Mouse (Mus musculus) heart, adult 2 months (tissue): ENCODE results near the gene Olfr1396. TPM values are rescaled to one million over a fixed set of nuclear protein-coding genes. Genes with fewer than 3 reads are reported as not detected.

Experiments used
- DNase-seq, 2 experiments: peaks; one replicate each; pipeline ENCODE4 v3.0.0; 2021
- H3K27ac ChIP-seq: fragments of 200-600 bp; 2 replicates; pipeline ENCODE4 v1.8.1; 2022
- H3K27me3 ChIP-seq: fragments of 200-500 bp; 2 replicates; pipeline ENCODE4 v1.6.1; 2012; ENCODE audit warnings: mild to moderate bottlenecking, low read length, inconsistent platforms, mixed read lengths; ENCODE audit not compliant: control insufficient read depth, insufficient read depth
- H3K36me3 ChIP-seq: fragments of 200-500 bp; 2 replicates; pipeline ENCODE4 v1.6.1; 2012; ENCODE audit warnings: low read length, inconsistent platforms; ENCODE audit not compliant: control insufficient read depth, insufficient read depth
- H3K4me1 ChIP-seq: fragments of 200-500 bp; 2 replicates; pipeline ENCODE4 v1.6.1; 2011; ENCODE audit warnings: low read length; ENCODE audit not compliant: control insufficient read depth, insufficient read depth
- H3K4me3 ChIP-seq: fragments of 200-600 bp; 2 replicates; pipeline ENCODE4 v1.8.1; 2022
- H3K79me2 ChIP-seq: fragments of 200-500 bp; replicated peaks from 2 replicates; pipeline ENCODE4 v1.6.1; 2012; ENCODE audit warnings: mild to moderate bottlenecking, inconsistent platforms, low read length, moderate library complexity, mixed read lengths; ENCODE audit not compliant: control insufficient read depth, insufficient read depth
- H3K9ac ChIP-seq: fragments of 200-500 bp; 2 replicates; pipeline ENCODE4 v1.6.1; 2012; ENCODE audit warnings: low read depth, mild to moderate bottlenecking, control low read depth, inconsistent platforms, low read length, mixed read lengths
- CTCF ChIP-seq: fragments of 200-600 bp; IDR thresholded peaks from 2 replicates; pipeline ENCODE4 v1.8.1; 2022; ENCODE audit warnings: antibody characterized with exemption, mild to moderate bottlenecking, moderate library complexity
- EP300 ChIP-seq: fragments of 200-500 bp; IDR thresholded peaks from 2 replicates; pipeline ENCODE4 v1.6.1; 2011; ENCODE audit warnings: low read depth, low read length, control low read depth; ENCODE audit not compliant: insufficient read depth
- POLR2A ChIP-seq: fragments of 200-500 bp; IDR thresholded peaks from 2 replicates; pipeline ENCODE4 v1.6.1; 2011; ENCODE audit warnings: mild to moderate bottlenecking, low read depth, low read length, control low read depth; ENCODE audit not compliant: insufficient read depth
- WGBS: fragments of 180-500 bp; shearing (Covaris S2); methylation state at CpG from one replicate; pipeline ENCODE4 v1.1.7; 2018; 5-methylcytosine and 5-hydroxymethylcytosine counted together
- intact Hi-C: fragments of 180-260 bp; cut with DNase I; formaldehyde crosslinking; loops from one replicate; pipeline ENCODE4 v1.15.1; 2025
- polyA plus RNA-seq: library from polyadenylated mRNA; depleted of rRNA; stranded (reverse); fragments of >200 nt; gene quantifications from 2 replicates; pipeline ENCODE4 v1.2.3, GENCODE M21; 2012
- total RNA-seq, 2 experiments: library from RNA; stranded (reverse); gene quantifications; 2 replicates each; pipeline ENCODE4 v1.2.3; 2021

Gene Olfr1396
- total and polyA plus RNA-seq, 3 experiments, result 0.97 to 4.4 (median 1.4) TPM

DNA sequence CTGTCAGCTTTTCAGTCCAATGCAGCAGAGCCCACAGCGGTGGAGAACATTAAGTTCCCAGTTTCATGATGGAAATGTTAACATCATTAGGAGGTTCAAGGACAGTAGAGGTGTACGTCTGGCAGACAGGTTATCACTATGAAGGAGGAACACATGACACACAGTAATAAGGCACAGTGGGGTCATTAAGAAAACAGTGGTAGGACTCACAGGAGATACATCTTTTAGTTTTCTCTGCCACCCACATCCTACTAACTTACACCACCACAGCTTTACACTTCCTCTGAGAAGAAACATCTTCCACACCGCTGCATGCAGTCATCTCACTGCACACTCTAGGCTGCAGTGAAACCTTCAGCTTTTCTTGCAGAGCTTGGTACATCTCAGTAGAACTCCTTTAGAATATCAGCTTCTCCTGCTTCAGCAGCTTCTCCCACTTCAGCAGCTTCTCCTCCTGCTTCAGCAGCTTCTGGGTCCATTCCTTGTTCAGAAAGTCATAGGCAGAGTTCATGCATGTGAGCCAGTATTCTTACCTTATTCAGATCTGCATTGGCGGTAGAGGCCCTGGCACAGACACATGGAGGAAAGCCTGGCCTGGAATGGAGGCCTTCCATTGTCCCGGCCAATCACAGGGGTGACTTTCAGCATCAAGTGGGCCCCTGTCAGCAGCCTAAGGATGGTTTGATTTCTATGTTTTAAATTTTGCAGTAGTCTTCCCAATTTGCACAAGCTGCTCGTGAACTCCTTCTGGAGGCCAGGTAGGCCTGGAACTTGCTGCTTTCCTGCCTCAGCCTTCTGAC lies 20.6 kb downstream of the Olfr1396 start:
- TF ChIP-seq POLR2A, result no peak
- TF ChIP-seq CTCF, result no peak
- TF ChIP-seq EP300, result no peak
- H3K27me3 ChIP-seq, result no peaks in the 10 kb centered on the region
- DNase-seq, result no peak
- intact Hi-C loops, result no loop called here
- H3K4me1 ChIP-seq, result no peaks in the 10 kb centered on the region
- H3K4me3 ChIP-seq, result no peak overlapping the region
- H3K27ac ChIP-seq, result no peak overlapping the region
- H3K9ac ChIP-seq, result 0 out of 2 replicates have a peak overlapping the region, but pooled peaks have one; percentile 15
- no peaks in the 10 kb centered on the region for H3K79me2 ChIP-seq
- no peaks in the 10 kb centered on the region; the same call in 1 of the 2 replicates for H3K36me3 ChIP-seq
- WGBS, result 80% methylated on average over 6 of the region's 6 CpGs

DNA sequence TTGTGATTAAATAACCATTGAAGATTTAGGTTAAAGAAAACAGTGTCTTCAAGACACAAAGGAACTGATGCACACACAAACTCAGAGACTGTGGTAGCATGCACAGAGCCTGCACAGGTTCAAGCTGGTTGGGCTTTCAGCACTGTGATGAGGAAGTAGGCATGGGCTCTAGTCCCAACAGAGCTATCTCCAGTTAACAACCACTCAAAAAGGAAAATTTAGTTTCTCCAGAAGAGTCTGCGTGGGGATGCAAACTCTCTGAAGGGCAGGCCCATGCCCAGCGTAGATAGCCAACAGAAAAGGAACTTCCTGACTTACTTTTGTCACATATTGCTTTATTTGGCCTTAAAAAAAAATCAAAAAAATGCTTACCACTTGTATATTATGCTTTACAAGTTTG lies 21.9 kb downstream of the Olfr1396 start:
- intact Hi-C loops, result no loop called here
- TF ChIP-seq EP300 (no peak), CTCF (no peak), POLR2A (no peak)
- H3K36me3 ChIP-seq, result no peaks in the 10 kb centered on the region; the same call in 1 of the 2 replicates
- no peak overlapping the region for H3K9ac ChIP-seq
- 71% methylated on average over 2 of the region's 2 CpGs for WGBS
- H3K27me3 ChIP-seq, result no peaks in the 10 kb centered on the region
- DNase-seq, result no peak
- H3K27ac ChIP-seq, result no peak overlapping the region
- H3K79me2 ChIP-seq, result no peaks in the 10 kb centered on the region
- H3K4me3 ChIP-seq, result no peak overlapping the region
- peaks cover 1% of the 10 kb centered on the region for H3K4me1 ChIP-seq

DNA sequence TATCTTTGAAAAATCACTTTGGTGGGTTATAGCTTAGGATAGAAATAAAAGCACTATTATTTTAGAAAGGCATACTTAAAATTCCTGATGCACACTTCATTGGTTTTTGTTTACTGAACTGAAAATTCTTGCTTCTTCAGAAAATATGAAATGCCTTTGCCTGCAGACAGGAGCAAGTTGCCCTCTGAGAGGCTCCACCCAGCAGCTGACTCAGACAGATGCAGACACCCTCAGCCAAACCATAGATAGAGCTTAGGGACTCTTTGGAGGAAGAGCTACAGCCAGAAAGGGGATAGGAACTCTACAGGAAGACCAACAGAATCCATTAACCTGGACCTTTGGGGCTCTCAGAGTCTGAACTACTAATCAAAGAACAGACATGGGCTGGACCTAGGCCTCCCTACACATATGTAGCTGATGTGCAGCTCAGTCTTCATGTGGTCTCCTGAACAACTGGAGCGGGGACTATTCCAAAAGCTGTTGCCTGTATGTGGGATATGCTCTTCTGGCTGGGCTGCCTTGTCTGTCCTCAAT lies 22.6 kb downstream of the Olfr1396 start:
- TF ChIP-seq POLR2A (no peak), EP300 (no peak), CTCF (no peak)
- H3K36me3 ChIP-seq, result no peaks in the 10 kb centered on the region; the same call in 1 of the 2 replicates
- H3K9ac ChIP-seq, result no peak overlapping the region
- peaks cover 2% of the 10 kb centered on the region for H3K4me1 ChIP-seq
- no peak overlapping the region for H3K27ac ChIP-seq
- no peak overlapping the region for H3K4me3 ChIP-seq
- H3K79me2 ChIP-seq, result no peaks in the 10 kb centered on the region
- H3K27me3 ChIP-seq, result no peaks in the 10 kb centered on the region
- intact Hi-C loops, result no loop called here
- WGBS, result 100% methylated on average over 1 of the region's 1 CpGs
- no peak for DNase-seq

DNA sequence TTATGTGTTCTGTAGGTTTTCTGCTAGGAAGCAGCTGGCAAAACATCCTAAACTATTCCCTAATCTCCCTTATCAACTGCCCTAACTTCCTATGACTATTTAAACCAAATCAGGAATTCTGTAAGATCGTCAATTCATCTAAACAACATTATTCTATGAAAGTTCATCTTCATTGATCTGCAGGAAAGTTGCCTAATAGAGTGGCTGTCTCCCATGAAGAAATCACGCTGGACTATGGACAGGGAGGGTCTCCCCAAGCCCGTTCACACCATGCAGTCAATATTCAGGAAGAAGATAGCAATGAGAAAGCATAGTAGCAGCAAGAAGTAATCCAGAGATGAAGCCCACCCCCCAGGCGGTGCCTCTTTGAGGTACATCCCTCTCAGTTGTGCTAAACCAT lies 23.5 kb downstream of the Olfr1396 start:
- Histone ChIP-seq H3K27me3 (no peaks in the 10 kb centered on the region), H3K79me2 (no peaks in the 10 kb centered on the region), H3K9ac (no peak overlapping the region), H3K4me1 (peaks cover 6% of the 10 kb centered on the region), H3K27ac (no peak overlapping the region), H3K36me3 (no peaks in the 10 kb centered on the region; the same call in 1 of the 2 replicates), H3K4me3 (no peak overlapping the region)
- no peak for DNase-seq
- intact Hi-C loops, result no loop called here
- 54% methylated on average over 4 of the region's 4 CpGs for WGBS
- no peak for TF ChIP-seq POLR2A
- no peak for TF ChIP-seq EP300
- no peak for TF ChIP-seq CTCF

DNA sequence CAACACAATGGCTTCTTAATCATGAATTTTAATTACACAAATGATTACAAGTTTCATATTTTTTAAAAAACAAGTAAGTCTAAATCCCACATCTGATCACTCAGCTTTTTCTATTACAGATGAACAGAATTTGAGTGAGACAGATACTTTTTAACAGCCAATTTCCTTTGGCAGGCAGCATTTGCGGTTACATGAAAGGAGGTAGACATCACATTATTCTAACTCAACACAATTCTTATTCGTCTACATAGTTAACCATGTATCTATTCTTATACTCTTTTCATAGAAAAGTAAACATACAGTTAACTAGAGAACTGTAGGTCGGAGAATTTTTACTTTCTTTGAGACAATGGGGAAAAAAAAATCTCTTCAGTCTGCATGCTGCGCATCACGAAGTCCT lies 24.1 kb downstream of the Olfr1396 start:
- WGBS, result 78% methylated on average over 5 of the region's 5 CpGs
- no peak for DNase-seq
- TF ChIP-seq POLR2A (no peak), EP300 (no peak), CTCF (no peak)
- peaks cover 6% of the 10 kb centered on the region for H3K4me1 ChIP-seq
- H3K9ac ChIP-seq, result no peak overlapping the region
- H3K4me3 ChIP-seq, result no peak overlapping the region
- H3K36me3 ChIP-seq, result no peaks in the 10 kb centered on the region; the same call in 1 of the 2 replicates
- H3K27ac ChIP-seq, result no peak overlapping the region
- H3K27me3 ChIP-seq, result no peaks in the 10 kb centered on the region
- no peaks in the 10 kb centered on the region for H3K79me2 ChIP-seq
- intact Hi-C loops, result no loop called here
